Mouse (Mus musculus) embryonic facial prominence, embryonic 14.5 days (tissue): ENCODE data around the gene Tmco4. TPM values are rescaled to one million over a fixed set of nuclear protein-coding genes. Genes with fewer than 3 reads are reported as not detected.

ENCODE experiments used
- ATAC-seq: fragments of 200-750 bp; cut with Nextera tagmentation; 2 replicates; pipeline ENCODE4 v1.8.0; 2017; ENCODE audit warnings: low read depth, moderate number of reproducible peaks, moderate TSS enrichment
- DNase-seq: peaks from one replicate; pipeline ENCODE4 v3.0.0-alpha.2; 2015; ENCODE audit warnings: low spot score
- H3K27ac ChIP-seq: fragments of 300-500 bp; sonication (generic); replicated peaks from 2 replicates; pipeline ENCODE4 v1.5.1; 2014; ENCODE audit warnings: low read depth, mild to moderate bottlenecking, low read length, moderate library complexity
- H3K27me3 ChIP-seq: fragments of 300-500 bp; sonication (generic); replicated peaks from 2 replicates; pipeline ENCODE4 v1.6.1; 2014; ENCODE audit warnings: low read length; ENCODE audit not compliant: control insufficient read depth, insufficient read depth
- H3K36me3 ChIP-seq: fragments of 300-500 bp; sonication (generic); 2 replicates; pipeline ENCODE4 v1.6.1; 2014; ENCODE audit warnings: low read length, mixed read lengths; ENCODE audit not compliant: control insufficient read depth, insufficient read depth
- H3K4me1 ChIP-seq: fragments of 300-500 bp; sonication (generic); 2 replicates; pipeline ENCODE4 v1.6.1; 2014; ENCODE audit warnings: antibody characterized with exemption, low read length; ENCODE audit not compliant: control insufficient read depth, insufficient read depth
- H3K4me2 ChIP-seq: fragments of 300-500 bp; sonication (generic); 2 replicates; pipeline ENCODE4 v1.6.1; 2014; ENCODE audit warnings: low read depth, mild to moderate bottlenecking, low read length, moderate library complexity, mixed read lengths
- H3K4me3 ChIP-seq: fragments of 300-500 bp; sonication (generic); 2 replicates; pipeline ENCODE4 v1.5.1; 2014; ENCODE audit warnings: low read depth, mild to moderate bottlenecking, low read length
- H3K9ac ChIP-seq: fragments of 300-500 bp; sonication (generic); 2 replicates; pipeline ENCODE4 v1.6.1; 2014; ENCODE audit warnings: low read depth, mild to moderate bottlenecking, low read length, moderate library complexity, mixed read lengths
- H3K9me3 ChIP-seq: fragments of 300-500 bp; sonication (generic); 2 replicates; pipeline ENCODE4 v1.6.1; 2016; ENCODE audit warnings: low read length; ENCODE audit not compliant: control insufficient read depth
- WGBS: fragments of 180-500 bp; shearing (Covaris S2); extraction: QIAGEN DNeasy Blood & Tissue Kit; methylation state at CpG from one replicate; pipeline ENCODE4 v1.1.7; 2014; 5-methylcytosine and 5-hydroxymethylcytosine counted together
- polyA plus RNA-seq: library from polyadenylated mRNA; unstranded; fragments of >200 nt; fragmentation: Nextera tagmentation; extraction: Ambion mirVana; gene quantifications from 2 replicates; pipeline ENCODE4 v1.2.1, GENCODE M21; 2014

Tmco4 gene
- polyA plus RNA-seq, 1 experiment from 2014 or later: 3.8 TPM

DNA sequence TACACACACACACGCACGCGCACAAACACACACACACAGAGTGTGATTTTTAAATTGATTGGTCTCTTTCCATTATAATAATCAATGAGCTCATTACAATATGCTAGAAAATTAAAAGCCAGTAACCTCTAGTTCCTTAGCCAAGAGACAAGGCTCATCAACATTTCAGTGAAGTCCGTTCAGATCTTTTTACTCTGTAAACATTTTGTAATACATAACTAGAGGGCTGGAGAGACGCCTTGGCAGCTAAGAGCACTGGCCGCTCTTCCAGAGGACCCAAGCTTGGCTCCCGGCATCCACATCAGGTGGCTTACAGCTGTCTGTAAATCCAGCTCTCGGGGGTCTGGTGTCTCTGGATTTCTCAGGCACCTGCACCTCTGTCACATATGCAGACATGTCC lies 7.3 kb downstream of the Tmco4 start:
- ATAC-seq (no peak), DNase-seq (no peak)
- H3K27me3 ChIP-seq: no peaks in the 10 kb centered on the region
- no peak overlapping the region for H3K9ac ChIP-seq
- H3K4me2 ChIP-seq: no peak overlapping the region
- WGBS: 85% methylated on average over 8 of the region's 8 CpGs
- H3K4me1 ChIP-seq: no peaks in the 10 kb centered on the region
- H3K36me3 ChIP-seq: no peaks in the 10 kb centered on the region
- no peak overlapping the region for H3K4me3 ChIP-seq
- no peaks in the 10 kb centered on the region for H3K9me3 ChIP-seq
- H3K27ac ChIP-seq: no peak overlapping the region

DNA sequence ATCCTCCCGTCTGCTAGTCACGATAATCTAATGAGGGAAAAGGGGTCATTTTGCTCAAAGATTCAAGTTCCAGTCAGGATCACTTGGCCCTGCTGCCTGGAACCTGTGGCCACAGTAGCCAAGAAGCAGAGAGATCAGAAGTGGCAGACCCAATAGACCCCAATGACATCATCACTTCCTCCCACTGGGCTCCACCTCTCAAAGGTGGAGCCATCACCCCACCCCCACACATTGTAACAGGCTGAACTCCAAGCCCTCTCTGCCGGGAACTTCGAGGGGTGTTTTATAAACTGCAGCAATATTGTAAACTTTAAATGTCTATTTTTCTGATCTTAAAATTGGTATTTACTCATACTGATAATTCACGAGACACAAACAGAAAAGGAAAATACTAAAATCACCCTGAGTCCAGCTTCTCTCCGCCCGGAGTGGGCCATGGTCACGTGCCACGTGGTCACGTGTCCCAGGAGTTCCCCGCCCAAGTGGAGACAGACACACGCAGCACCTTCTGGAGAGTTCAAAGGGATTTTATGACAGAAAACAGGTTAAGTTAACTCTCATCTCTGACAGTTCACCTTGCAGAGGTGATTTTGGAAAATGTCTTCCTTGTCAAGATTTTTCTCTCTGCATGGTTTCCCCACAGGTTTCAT lies 8.2 kb downstream of the Tmco4 start:
- DNase-seq: no peak
- Histone ChIP-seq H3K27ac (no peak overlapping the region), H3K36me3 (no peaks in the 10 kb centered on the region), H3K4me2 (peak overlapping the region; percentile 31), H3K27me3 (no peaks in the 10 kb centered on the region), H3K4me1 (no peaks in the 10 kb centered on the region), H3K9ac (no peak overlapping the region), H3K9me3 (no peaks in the 10 kb centered on the region), H3K4me3 (no peak overlapping the region)
- 27% methylated on average over 12 of the region's 12 CpGs for WGBS
- ATAC-seq: no peak

DNA sequence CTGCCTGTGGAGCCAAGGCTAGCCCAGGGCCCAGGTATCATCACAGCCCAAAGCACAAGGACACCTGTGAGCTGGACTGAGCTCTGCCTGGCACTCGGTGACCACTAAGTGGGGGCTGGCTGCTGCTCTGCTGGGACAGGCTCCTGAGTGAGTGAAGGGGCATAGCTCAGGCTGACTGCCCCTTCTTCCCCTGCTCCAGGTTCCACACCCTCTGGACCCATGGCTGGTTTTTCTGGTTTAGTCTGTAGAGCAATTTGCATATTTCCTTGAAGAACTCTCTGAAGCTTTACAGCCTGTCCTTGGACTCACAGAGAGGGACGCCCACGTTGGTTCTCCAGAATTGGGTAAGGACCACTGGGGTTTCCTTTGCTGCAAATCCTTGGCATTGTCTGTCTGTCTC lies 10.7 kb downstream of the Tmco4 start:
- Histone ChIP-seq H3K27me3 (no peaks in the 10 kb centered on the region), H3K36me3 (no peaks in the 10 kb centered on the region), H3K27ac (no peak overlapping the region), H3K4me2 (no peak overlapping the region), H3K9ac (no peak overlapping the region), H3K4me1 (no peaks in the 10 kb centered on the region), H3K9me3 (no peaks in the 10 kb centered on the region), H3K4me3 (no peak overlapping the region)
- 68% methylated on average over 3 of the region's 3 CpGs for WGBS
- DNase-seq (no peak), ATAC-seq (no peak)

DNA sequence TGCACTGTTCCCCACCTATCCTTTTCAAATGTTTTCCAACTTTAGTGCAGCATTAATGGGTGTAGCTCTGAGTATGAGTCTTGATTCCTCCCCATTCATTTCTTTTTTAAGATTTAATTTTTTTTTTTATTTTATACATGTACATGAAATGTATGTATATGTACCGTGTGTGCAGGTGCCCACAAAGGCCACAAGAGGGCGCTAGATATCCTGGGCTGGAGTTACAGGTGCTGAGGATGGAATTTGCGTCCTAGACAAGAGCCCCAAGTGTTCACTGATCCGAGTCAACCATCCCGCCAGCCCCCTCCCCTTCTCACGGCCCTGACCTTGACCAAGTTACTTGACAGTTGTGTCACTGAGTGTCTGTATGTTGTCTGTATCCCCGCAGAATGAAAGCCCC lies 12.1 kb downstream of the Tmco4 start:
- H3K4me3 ChIP-seq: no peak overlapping the region
- no peak overlapping the region for H3K9ac ChIP-seq
- no peak for ATAC-seq
- H3K27ac ChIP-seq: no peak overlapping the region
- no peak for DNase-seq
- H3K27me3 ChIP-seq: no peaks in the 10 kb centered on the region
- no peaks in the 10 kb centered on the region for H3K9me3 ChIP-seq
- H3K4me1 ChIP-seq: no peaks in the 10 kb centered on the region
- 72% methylated on average over 7 of the region's 7 CpGs for WGBS
- H3K4me2 ChIP-seq: no peak overlapping the region
- H3K36me3 ChIP-seq: no peaks in the 10 kb centered on the region

DNA sequence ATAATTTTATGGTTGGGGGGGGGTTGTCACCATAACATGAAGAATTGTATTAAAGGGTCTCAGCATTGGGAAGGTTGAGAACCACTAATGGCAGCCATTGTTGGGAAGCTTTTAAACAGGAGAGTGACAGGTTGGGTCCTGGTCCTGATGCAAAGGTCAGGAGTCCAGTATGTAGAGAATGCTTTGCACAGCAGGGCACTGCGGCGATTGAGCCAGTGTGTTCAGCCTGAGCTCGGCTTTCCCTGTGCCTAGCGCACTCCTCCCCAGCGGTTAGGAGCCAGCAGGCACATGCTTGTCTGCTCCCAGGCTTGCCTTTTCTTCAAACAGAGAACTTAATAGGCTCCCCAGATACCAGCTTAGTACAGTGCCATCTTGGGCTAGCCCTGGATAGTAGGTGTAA lies 13.6 kb downstream of the Tmco4 start:
- Histone ChIP-seq H3K9me3 (no peaks in the 10 kb centered on the region), H3K27ac (no peak overlapping the region), H3K36me3 (no peaks in the 10 kb centered on the region), H3K4me2 (no peak overlapping the region), H3K27me3 (no peaks in the 10 kb centered on the region), H3K4me1 (no peaks in the 10 kb centered on the region), H3K9ac (no peak overlapping the region), H3K4me3 (no peak overlapping the region)
- 48% methylated on average over 5 of the region's 5 CpGs for WGBS
- ATAC-seq: no peak
- DNase-seq: no peak

DNA sequence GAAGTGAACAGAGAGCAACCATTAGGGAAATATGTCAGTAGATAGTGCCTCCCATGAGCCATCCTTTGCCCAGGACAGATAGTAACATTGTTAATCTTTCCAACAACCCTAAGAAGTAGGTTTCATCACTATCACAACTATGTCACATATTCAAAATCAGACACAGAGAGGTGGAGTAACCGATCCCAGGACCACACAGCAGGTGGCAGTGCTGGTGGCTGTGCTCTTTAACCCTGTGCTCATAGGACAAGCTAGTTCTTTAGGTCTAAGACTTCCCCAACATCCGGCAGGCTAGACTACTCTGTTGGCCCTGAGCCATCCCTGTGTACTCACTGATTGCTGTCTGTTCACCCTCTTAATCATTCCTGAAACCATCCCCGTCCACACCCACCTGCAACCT lies 21.7 kb downstream of the Tmco4 start:
- Histone ChIP-seq H3K4me1 (no peaks in the 10 kb centered on the region), H3K36me3 (no peaks in the 10 kb centered on the region), H3K27me3 (no peaks in the 10 kb centered on the region), H3K4me3 (no peak overlapping the region), H3K4me2 (no peak overlapping the region), H3K9ac (no peak overlapping the region), H3K27ac (no peak overlapping the region), H3K9me3 (no peaks in the 10 kb centered on the region)
- 79% methylated on average over 3 of the region's 3 CpGs for WGBS
- ATAC-seq (no peak), DNase-seq (no peak)

DNA sequence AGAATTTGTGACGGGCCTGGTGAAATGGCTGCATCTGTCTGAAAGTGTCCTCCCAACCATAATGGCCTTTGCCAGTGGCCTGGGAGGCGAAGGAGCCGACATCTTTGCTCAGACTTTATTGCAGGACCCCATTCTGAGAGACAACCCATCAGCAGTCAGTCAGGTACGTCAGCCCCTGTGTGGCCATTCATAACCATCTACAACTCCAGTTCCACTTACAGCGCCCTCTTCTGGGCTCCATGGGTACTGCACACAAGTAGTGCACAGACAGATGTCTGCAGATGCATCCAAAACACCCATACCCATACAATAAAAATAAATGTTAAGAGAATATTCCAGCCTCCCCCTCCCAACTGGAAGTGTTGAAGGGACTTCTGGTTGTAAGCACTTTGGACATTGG lies 23.7 kb downstream of the Tmco4 start:
- Histone ChIP-seq H3K4me1 (no peaks in the 10 kb centered on the region), H3K4me2 (no peak overlapping the region), H3K9me3 (no peaks in the 10 kb centered on the region), H3K4me3 (no peak overlapping the region), H3K9ac (no peak overlapping the region), H3K36me3 (no peaks in the 10 kb centered on the region), H3K27ac (no peak overlapping the region), H3K27me3 (no peaks in the 10 kb centered on the region)
- no peak for DNase-seq
- WGBS: 79% methylated on average over 5 of the region's 5 CpGs
- no peak for ATAC-seq

DNA sequence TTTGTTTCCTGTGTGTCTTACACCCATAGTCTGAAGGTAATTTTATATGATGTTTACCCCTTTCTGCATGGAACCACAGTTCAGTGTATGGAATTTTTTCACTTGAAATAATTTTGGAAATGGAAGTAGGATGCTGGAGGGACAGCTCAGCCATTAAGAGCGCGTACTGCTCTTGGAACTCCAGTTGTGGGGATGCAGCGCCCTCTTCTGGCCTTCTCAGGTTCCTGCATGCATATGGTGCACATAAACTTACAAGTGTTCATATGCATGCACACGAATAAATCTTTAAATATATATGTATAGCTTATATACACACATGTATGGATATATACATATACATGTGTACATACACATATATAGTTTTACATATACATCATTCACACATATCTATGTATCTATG lies 24.4 kb downstream of the Tmco4 start:
- no peak for ATAC-seq
- H3K9me3 ChIP-seq: no peaks in the 10 kb centered on the region
- WGBS: 82% methylated on average over 4 of the region's 4 CpGs

DNA sequence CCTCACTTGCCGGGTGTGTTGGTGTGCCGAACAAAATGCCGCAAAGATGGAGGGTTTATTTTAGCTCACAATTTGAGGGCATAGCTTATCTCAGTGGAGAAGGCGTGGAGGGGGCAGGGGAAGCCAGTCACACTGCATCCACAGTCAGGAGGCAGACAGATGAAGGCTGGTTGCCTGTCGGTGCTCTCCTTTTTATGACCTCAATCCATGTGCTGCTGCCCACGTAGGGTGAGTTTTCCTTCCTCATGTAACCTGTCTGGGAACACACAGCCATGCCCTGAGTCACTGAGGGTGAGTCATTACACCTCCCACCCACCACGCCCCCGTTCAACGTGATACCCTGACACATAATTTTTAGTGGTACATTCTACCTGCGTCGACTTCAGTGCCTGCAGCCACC lies 25.9 kb downstream of the Tmco4 start:
- no peaks in the 10 kb centered on the region for H3K36me3 ChIP-seq
- H3K4me1 ChIP-seq: no peaks in the 10 kb centered on the region
- H3K27ac ChIP-seq: no peak overlapping the region
- 86% methylated on average over 11 of the region's 11 CpGs for WGBS
- no peak overlapping the region for H3K4me3 ChIP-seq
- no peaks in the 10 kb centered on the region for H3K9me3 ChIP-seq
- H3K4me2 ChIP-seq: no peak overlapping the region
- ATAC-seq (no peak), DNase-seq (no peak)
- no peaks in the 10 kb centered on the region for H3K27me3 ChIP-seq
- no peak overlapping the region for H3K9ac ChIP-seq

More for the DNA sequence above, 24.4 kb downstream of the Tmco4 start:
- Histone ChIP-seq H3K4me2 (no peak overlapping the region), H3K27ac (no peak overlapping the region), H3K36me3 (no peaks in the 10 kb centered on the region), H3K4me3 (no peak overlapping the region), H3K9ac (no peak overlapping the region), H3K4me1 (no peaks in the 10 kb centered on the region), H3K27me3 (no peaks in the 10 kb centered on the region)
- DNase-seq: no peak
